Mouse (Mus musculus): ENCODE results near the gene Wdr5b.

DNA sequence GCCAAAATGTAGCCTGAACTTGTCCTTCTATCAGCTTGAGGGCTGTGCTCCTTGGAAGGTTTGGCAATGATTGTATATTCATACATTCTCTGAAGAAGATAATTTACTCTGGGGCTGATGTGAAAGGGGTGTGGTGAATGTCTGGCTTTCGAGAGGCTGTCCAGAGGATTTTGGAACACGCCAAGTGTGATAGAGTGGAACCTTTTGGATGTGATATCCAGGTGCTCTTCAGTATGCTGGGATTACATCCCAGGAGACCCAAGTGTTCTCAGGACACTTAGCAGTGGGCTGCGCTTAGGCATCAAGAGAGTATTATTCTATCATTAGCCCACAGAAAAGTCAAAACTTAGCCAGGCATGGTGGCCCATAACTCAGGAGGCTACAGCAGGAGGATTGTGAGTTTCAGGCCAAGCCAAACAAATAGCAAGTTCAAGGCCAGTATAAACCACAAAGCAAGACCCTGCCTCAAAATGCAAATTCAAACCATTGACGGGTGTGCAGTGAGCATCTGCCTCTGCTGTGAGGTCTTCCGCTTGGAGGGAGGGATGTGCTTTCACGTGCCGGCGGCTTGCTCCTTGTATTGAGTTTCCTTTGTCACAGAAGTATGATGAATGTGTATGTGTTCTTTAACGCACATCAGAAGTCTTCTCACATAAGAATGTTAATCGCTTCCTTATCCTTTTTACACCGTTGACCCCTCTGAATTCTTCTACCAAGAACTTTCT, 50.0 kb downstream of the Wdr5b start:
- no peak for TF ChIP-seq POLR2A (IDR thresholded peaks at IDR 0.05; ENCODE audit: extremely low read depth, insufficient read depth, low read length)
- TF ChIP-seq CTCF (IDR thresholded peaks at IDR 0.05; ENCODE audit: extremely low read depth, insufficient read depth, low read length) = no peak
